Mouse (Mus musculus): ENCODE data around the gene Aprt.

DNA sequence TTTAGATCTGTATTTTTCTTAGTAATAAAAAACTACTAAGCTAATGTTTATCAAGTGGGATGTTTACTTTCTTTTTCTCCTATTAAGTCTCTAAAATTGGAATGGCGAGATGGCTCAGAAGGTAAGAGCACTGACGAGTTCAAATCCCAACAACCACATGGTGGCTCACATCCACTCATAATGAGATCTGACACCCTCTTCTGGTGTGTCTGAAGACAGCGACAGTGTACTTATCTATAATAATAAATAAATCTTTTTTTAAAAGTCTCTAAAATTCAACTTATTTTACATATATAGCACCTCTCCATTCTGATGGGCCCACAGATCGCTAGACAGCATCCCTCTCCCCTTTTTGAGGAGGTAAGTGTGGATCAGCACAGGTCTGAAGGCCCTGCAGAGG, 33.5 kb upstream of the Aprt start:
- TF ChIP-seq POLR2A (IDR thresholded peaks at IDR 0.05; ENCODE audit: borderline replicate concordance, extremely low read depth, insufficient read depth, insufficient read length, poor library complexity, severe bottlenecking) (no peak), CTCF (IDR thresholded peaks at IDR 0.05; ENCODE audit: borderline replicate concordance, extremely low read depth, insufficient read depth, insufficient read length) (no peak)

All from brain, embryonic 14.5 days (tissue).